Mouse (Mus musculus) ES-E14 (cell line): ENCODE data around the gene Lhx5. TPM values are rescaled to one million over a fixed set of nuclear protein-coding genes. Genes with fewer than 3 reads are reported as not detected.

Source experiments
- DNase-seq: peaks from one replicate; pipeline ENCODE4 v3.0.0-alpha.2; 2013; ENCODE audit warnings: low read depth, low spot score
- H3K27ac ChIP-seq: 2 replicates; pipeline ENCODE4 v1.5.1; 2012; ENCODE audit warnings: low read depth, mild to moderate bottlenecking, low read length, moderate library complexity, mixed read lengths; ENCODE audit not compliant: poor library complexity, insufficient read depth, severe bottlenecking
- H3K36me3 ChIP-seq: 2 replicates; pipeline ENCODE4 v1.6.1; 2012; ENCODE audit warnings: mild to moderate bottlenecking, low read length, moderate library complexity, mixed read lengths; ENCODE audit not compliant: control insufficient read depth, poor library complexity, insufficient read depth, severe bottlenecking
- H3K4me1 ChIP-seq, 2 experiments: fragments of 150-350 bp in 1 of 2; sonication (generic) in 1 of 2; 2 replicates each; pipeline ENCODE4 v1.6.1; 2012; ENCODE audit warnings: low read length in 2 of 2, mild to moderate bottlenecking in 1 of 2, mixed read lengths in 1 of 2; ENCODE audit not compliant: control insufficient read depth in 2 of 2, insufficient read depth in 2 of 2, poor library complexity in 1 of 2
- H3K4me3 ChIP-seq, 2 experiments: fragments of 150-350 bp in 1 of 2; sonication (generic) in 1 of 2; 2 replicates each; pipeline ENCODE4 v1.5.1; 2012; ENCODE audit warnings: low read length in 2 of 2, low read depth in 1 of 2, mild to moderate bottlenecking in 1 of 2, mixed read lengths in 1 of 2; ENCODE audit not compliant: insufficient read depth in 1 of 2, poor library complexity in 1 of 2, severe bottlenecking in 1 of 2
- H3K9ac ChIP-seq: 2 replicates; pipeline ENCODE4 v1.6.1; 2012; ENCODE audit warnings: low read depth, mild to moderate bottlenecking, low read length, mixed read lengths; ENCODE audit not compliant: poor library complexity, insufficient read depth, severe bottlenecking
- H3K9me3 ChIP-seq: fragments of 150-350 bp; sonication (generic); 2 replicates; pipeline ENCODE4 v1.6.1; 2012; ENCODE audit warnings: low read depth, mild to moderate bottlenecking, low read length; ENCODE audit not compliant: control insufficient read depth, insufficient read depth
- CHD2 ChIP-seq: IDR thresholded peaks from 2 replicates; pipeline ENCODE4 v1.6.1; 2014; ENCODE audit warnings: mild to moderate bottlenecking, low read depth, low read length, inconsistent platforms
- HCFC1 ChIP-seq: IDR thresholded peaks from 2 replicates; pipeline ENCODE4 v1.6.1; 2012; ENCODE audit warnings: low read length, inconsistent platforms, borderline replicate concordance; ENCODE audit not compliant: insufficient read depth
- MAFK ChIP-seq: IDR thresholded peaks from 2 replicates; pipeline ENCODE4 v1.6.1; 2014; ENCODE audit warnings: mild to moderate bottlenecking, low read depth, low read length, inconsistent platforms; ENCODE audit not compliant: insufficient read depth
- ZC3H11A ChIP-seq: IDR thresholded peaks from 2 replicates; pipeline ENCODE4 v1.6.1; 2012; ENCODE audit warnings: low read depth, mild to moderate bottlenecking, inconsistent platforms, low read length, borderline replicate concordance
- ZNF384 ChIP-seq: IDR thresholded peaks from 2 replicates; pipeline ENCODE4 v1.6.1; 2012; ENCODE audit warnings: low read depth, low read length, inconsistent platforms
- in situ Hi-C, 2 experiments: fragments of 600-800 bp; cut with MboI; formaldehyde crosslinking; loops; one replicate each; pipeline ENCODE4 v1.15.1; 2025; ENCODE audit warnings: low sequenced_read_pairs in 2 of 2, inconsistent platforms in 1 of 2; ENCODE audit not compliant: unreplicated experiment in 2 of 2
- total RNA-seq: library from RNA; depleted of rRNA; stranded (reverse); fragments of 300-350 nt; gene quantifications from 2 replicates; pipeline ENCODE4 v1.2.3, GENCODE M21; 2012

The Lhx5 gene
- total RNA-seq, 1 experiment = 0.13 TPM

- peaks cover 3 to 13% of the 10 kb centered on the region in 2 experiments; a peak in 3 of 4 replicates for H3K4me1 ChIP-seq
- peak overlapping the region; percentile 6 to 37 for H3K4me3 ChIP-seq
- TF ChIP-seq MAFK = no peak
- no peak for TF ChIP-seq HCFC1
- TF ChIP-seq CHD2 = peak; percentile 97
- H3K9me3 ChIP-seq = no peaks in the 10 kb centered on the region
- DNase-seq = no peak
- H3K27ac ChIP-seq = no peak overlapping the region
- in situ Hi-C loops = no loop called here
- no peaks in the 10 kb centered on the region for H3K36me3 ChIP-seq
- H3K9ac ChIP-seq = no peak overlapping the region
Measured at GRCm38 (mm10) chr5:120454756-120455337, 23.3 kb downstream of the Lhx5 start.

GRCm38 (mm10) chr5:120456253-120456652 is 24.8 kb downstream of the Lhx5 start:
- TF ChIP-seq ZNF384 (no peak), CHD2 (no peak), MAFK (no peak), HCFC1 (no peak), ZC3H11A (no peak)
- H3K9me3 ChIP-seq = no peaks in the 10 kb centered on the region

GRCm38 (mm10) chr5:120456841-120457554 is 25.5 kb downstream of the Lhx5 start:
- Histone ChIP-seq H3K36me3 (no peaks in the 10 kb centered on the region), H3K4me3 (no peak overlapping the region), H3K9ac (no peak overlapping the region), H3K9me3 (no peaks in the 10 kb centered on the region), H3K4me1 (peaks cover 3 to 13% of the 10 kb centered on the region in 2 experiments; a peak in 3 of 4 replicates), H3K27ac (no peak overlapping the region)
- DNase-seq = no peak
- in situ Hi-C loops = no loop called here
- TF ChIP-seq ZNF384 (no peak), ZC3H11A (no peak), CHD2 (no peak), HCFC1 (no peak), MAFK (peak; percentile 57; the same call in 1 of the 2 replicates)

More at GRCm38 (mm10) chr5:120456253-120456652, 24.8 kb downstream of the Lhx5 start:
- Histone ChIP-seq H3K4me1 (peaks cover 3 to 13% of the 10 kb centered on the region in 2 experiments; a peak in 3 of 4 replicates), H3K9ac (no peak overlapping the region), H3K36me3 (no peaks in the 10 kb centered on the region), H3K4me3 (no peak overlapping the region), H3K27ac (no peak overlapping the region)
- no peak for DNase-seq
- in situ Hi-C loops = no loop called here

GRCm38 (mm10) chr5:120457628-120458027 is 26.1 kb downstream of the Lhx5 start:
- H3K4me3 ChIP-seq = no peak overlapping the region
- H3K9me3 ChIP-seq = no peaks in the 10 kb centered on the region
- peak; percentile 95 for DNase-seq
- no peaks in the 10 kb centered on the region for H3K36me3 ChIP-seq
- H3K27ac ChIP-seq = no peak overlapping the region
- peaks cover 3 to 13% of the 10 kb centered on the region in 2 experiments; a peak in 3 of 4 replicates for H3K4me1 ChIP-seq
- in situ Hi-C loops = no loop called here
- TF ChIP-seq ZC3H11A = 0 out of 2 replicates have a peak, but pooled peaks have one; percentile 1
- TF ChIP-seq HCFC1 = 0 out of 2 replicates have a peak, but pooled peaks have one; percentile 20
- no peak for TF ChIP-seq CHD2
- no peak overlapping the region for H3K9ac ChIP-seq
